Mouse (Mus musculus) embryo, embryonic 10.5 days (tissue): Measurements from ENCODE around the gene Trhde.

ENCODE experiments used
- DNase-seq: peaks from one replicate; pipeline ENCODE4 v3.0.0-alpha.2; 2015; ENCODE audit warnings: low spot score

Gene Trhde

DNA sequence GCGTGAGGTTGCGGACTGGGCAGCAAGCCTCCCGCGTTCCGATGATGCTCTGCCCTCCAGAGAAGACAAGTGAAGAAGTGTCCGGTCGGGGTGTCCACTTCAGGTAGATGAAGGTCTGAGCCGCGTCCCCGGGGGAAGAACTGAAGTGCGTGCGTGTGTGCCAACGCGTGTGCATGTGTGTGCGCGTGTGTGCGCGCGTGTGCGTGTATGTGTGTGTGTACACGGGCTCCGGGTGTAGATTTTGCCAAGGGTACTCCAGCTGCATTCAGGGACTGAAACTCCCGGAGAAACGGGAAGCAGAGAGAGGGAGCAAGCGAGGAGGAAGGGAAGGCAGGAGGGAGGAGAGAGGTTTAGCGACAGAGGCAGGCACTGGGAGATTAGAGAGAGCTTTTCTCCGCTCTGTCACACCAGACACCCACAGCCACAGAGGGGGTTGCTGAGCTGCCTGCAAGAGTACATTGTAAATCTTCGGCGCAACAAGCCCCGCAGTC is at the start of gene Trhde:
TSS of gene Trhde (minus strand) at position 147 of the 491 bp plus-strand sequence.
- DNase-seq, result peak; percentile 53

DNA sequence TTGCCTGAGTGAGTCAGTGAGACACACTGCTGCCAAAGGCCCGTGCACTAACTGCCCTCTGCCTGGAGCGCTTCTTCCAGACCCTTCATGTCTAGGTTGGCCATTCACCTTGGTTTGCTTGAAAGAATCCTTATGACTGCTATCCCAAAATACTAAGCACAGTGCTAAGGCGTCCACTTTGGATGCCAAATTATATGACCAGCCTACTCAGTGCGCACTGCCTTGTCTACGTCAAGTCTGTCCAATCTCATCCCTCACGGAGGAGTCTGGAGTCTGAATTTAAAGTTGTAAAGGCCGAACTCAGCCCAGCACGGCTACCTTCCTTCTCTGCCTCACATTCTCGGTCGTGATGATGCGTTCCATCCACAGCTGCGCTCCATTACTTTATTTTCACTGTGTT is 39.9 kb upstream of the Trhde start:
- DNase-seq, result no peak

DNA sequence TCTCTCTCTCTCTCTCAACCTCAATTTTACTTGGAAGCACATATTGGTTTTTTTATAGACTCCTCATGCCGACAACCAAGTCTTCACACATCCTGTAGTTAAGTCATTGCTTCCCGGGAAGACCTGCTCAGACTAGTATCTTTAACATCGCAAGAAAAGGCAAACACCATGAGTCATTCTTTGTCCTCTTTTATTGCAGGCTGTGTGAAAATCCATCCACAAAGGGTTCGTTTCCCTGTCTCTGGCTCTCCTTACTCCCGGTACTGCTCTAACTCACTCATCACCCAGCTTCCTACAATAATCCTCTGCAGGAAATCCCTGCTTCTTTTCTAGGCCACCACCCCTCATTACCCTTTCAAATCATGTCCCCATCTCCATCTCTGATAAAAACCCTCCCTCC is 39.3 kb upstream of the Trhde start:
- no peak for DNase-seq

DNA sequence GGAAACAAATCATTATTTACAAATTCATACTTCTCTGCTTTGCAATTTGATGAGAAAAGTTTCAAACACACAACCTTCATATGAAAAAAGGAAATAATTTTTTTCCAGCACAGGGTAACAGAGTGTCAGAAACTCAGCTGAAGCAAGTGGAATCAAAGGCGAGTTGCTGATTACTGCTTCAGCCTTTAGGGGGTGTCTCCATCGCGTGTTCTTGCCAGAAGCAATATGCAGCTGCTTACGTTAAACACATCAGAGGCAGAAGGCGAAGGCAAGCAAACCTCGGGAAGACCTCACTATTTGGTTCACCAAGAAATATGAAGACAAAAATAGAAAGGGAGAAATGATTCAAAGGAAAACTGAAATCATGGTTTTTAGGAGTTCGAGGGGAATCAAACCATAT is 29.2 kb upstream of the Trhde start:
- no peak for DNase-seq

DNA sequence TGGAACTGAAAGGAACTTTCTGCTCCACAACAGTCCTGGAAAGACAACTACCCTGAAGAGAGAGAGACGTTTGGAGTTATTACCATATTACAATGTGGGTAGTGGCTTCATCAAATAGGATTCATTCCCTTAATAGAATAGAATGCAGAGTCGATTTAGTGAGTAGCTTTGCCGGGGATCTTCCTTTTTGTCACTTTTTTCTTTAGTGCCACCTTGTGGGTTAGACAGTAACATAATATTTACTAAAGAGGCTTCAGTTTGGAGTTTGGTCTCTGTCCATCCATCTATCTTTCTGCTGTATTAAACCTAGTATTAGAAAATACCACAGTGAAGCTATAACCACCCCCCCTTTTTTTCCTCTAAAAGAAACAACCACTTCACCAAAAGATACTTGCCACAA is 6.7 kb upstream of the Trhde start:
- no peak for DNase-seq

DNA sequence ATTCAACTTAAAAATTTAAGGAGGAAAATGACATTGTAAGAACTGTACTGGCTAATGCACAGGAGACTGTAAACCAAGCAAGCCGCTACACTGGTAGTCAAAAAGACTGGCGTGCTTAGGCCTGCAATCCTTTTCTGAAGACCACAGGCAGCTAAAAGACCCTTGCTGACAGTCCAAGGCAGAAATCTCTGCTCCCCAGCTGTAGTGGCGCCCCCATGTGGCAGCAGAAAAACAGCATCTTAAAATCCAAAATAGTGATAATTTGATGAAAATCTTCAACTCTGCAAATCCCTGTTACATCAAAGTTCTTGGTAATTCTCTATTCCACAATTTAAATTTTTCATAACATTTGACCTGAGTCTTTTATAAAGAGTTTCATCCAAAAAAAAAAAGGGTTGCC is 3.8 kb upstream of the Trhde start:
- peak; percentile 55 for DNase-seq

DNA sequence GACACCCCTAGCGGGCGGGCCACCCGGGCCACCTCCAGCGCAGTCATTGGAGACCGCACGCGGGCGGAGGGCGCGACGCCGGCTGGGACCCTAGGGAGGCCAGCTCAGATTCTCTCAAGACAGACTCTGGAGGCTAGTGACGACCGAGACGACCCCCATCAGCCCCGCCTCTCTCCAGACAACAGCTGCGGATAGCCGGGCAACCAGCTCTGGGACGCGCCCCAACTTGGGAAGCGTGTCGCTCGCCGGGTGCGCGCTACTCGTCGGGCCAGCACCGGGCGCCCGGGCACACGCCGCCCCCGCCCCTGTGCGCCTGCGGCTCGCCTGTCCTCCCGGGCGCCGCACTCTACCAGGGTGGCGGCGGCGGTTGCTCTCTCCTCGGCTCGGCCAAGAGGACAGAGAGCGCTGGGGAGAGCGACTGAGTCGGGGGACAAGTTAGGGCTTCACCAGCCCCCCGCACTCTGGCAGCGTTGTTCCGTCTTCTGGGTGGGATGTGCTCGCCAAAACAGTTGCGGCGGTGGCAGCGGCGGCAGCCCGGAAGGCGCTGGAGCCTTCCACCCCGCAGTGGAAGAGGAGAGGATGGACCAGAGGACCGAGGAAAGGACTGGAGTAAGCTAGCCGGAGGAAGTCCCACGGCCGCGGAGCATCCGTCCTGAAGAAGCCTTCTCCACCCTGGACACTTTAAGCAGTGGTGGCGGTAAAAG is 498 bp downstream of the Trhde start:
- DNase-seq, result peak; percentile 69

DNA sequence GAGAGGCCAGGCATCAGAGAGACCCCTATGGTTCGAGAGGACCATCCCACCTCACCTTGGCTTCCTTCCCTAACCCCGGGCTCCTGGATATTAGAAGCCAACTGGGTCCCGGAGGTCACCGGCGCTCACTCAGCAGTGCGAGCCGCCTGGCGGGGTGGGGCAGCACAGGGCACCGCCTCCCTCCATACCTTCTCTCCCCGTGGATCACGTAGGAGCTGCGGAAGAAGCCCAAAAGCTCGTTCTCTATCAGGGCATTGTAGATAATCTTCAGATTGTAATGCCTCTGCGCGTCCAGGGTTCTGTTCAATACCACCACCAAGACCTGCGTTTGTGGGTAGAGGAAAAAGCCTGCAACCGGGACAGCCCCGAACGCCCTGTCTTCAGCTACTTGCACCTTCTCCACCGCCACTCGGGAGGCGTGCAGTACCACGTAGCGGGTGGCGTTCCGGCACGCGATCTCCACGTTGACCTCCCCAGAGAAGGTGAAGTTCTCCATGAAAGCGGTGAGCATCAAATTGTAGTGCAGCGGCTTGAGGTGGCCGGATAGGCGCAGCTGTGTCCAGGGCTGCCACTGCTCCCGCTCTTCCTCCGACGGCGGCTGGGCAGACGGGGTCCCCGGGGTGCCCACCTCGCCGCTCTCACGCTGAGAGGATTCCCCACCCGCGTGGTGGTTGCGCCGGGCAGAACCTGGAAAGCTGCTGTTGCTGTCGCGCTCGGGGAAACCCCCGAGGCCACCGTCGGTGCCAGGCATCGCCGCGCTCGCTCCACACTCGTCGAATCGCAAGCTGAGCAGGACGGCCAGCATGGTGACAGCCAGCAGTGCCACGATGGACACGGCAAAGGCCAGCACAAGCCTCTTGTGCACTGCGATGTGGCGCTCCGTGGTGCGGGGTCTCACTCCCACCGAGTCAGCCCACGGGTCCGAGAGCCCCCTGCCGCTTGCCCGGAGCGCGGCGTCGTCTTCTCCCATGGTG is 1.5 kb downstream of the Trhde start:
- DNase-seq, result peak; percentile 14

DNA sequence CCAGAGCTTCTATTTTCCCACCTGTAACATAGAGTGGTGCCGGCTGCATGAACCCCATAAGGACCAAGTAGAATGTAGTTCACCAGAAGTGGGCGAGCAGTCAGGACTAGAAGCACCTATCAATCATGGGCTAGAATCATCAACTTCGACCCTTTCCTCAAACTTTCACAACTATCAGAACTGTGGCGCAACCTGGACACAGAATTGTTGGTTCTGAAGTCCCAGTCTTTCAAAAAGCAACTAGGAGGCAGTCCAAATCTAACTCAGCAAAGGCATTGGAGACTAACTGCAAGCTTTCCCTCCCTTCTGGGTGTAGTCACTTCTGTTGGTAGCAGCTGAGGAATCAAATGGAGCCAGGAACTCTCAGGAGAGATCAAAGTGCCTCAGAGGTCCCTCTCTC is 2.6 kb downstream of the Trhde start:
- DNase-seq, result no peak

DNA sequence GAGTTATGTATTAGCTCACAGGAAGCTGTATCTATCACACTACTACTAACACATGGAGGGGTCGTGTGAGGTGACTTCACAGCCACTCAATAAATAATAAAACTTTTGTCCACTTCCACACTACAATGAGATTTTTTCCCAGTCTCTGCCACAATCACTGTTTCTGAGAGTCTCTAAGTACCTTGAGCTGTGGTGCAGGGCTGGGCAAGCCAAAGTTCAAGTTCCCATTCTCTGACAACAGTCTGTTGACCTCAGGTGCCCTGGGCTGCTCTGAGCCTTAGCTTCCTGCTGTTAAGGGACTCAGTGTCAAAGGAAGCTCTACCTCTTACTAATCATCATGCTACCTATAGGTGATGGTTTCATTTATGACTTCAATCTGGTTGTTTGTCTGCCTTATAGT is 3.3 kb downstream of the Trhde start:
- DNase-seq, result no peak

DNA sequence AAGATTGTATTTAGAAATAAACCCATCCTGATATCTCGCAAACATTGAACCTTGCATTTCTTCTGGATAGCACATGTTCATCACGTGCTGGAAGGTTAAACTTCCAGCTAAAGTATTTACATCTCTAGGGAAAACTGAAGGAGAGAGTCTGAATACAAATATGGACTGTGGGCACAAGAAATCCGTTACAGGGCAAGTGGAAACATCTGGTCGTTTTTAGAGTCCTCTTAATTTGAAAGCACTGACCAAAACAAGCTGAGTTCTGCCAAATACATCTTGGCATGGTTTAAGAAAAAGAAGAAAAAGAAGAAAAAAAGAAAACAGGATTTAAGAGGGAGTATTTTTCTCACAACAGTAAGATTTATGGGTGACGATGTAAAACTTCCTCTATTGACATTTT is 3.9 kb downstream of the Trhde start:
- DNase-seq, result peak; percentile 22

DNA sequence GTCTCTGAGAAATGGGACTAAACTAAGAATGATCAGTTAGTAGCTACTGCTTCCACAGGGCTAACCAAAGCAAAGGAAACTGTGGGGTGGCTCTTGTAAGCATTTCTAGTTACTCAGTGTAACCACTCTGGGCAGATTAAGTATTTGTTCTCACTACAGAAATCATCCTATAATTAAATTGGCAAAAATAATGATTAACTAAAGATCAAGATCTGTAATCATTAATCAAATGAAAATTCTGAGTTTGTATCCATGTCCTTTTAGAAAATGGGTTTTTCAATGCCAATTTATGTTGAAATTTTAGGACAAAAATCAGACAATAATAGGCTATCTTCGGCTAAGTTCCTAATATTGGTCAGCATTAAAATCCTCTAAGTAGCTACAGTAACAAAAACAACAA is 4.4 kb downstream of the Trhde start:
- no peak for DNase-seq

DNA sequence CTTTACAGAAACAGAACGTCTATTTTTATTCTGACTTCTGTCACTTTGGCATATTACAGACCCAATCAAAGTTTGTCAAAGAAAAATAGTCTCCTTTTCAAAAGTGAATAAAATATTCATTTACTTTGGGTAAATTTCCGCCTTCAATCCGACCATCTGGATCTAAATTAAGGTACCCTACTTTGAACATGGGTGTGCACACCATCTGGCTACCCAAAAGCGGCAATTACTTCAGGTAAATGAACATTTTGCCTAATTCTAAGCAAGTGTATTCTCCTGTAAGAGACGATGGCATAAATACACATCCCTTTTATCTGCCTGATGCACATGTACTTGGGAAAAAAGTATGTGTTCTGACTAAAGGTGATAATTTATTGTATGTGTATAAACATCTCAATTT is 5.2 kb downstream of the Trhde start:
- no peak for DNase-seq

DNA sequence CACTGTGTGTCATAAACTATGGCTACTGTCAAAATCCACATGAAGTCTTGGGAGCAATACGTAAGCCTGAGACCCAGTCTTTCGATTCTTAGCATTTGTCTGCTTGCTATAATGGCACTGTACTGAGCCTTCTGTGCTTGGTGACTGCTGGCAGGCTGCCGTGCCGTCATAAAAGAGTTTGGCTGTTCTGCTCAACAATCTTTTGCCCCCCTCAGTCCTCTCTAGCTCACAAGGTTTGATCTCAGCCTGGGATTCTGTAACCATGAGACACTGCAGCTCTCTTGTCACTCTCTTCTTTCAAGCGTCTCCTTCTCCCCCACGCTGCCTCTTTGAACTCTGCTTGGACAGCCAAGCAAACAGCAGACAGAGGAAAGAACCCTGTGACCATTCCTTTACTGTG is 7.9 kb downstream of the Trhde start:
- DNase-seq, result no peak

DNA sequence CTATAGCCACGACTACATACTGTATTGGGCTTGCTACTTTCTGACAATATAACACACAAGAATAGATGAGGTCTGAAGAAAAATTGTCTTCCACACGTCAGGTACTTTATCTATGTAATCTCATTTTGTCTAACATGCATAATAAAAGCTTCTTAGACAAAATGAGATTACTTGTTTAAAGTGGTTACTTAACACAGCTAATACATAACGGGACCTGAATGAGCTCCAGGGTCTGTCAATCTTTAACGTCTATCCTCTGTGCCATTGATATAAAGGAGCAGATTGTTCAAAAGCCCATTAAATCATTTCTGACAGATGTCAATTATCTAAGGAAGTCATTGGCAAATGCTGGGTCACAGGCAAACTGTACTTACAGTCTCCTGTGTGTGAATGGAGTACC is 36.2 kb downstream of the Trhde start:
- no peak for DNase-seq

DNA sequence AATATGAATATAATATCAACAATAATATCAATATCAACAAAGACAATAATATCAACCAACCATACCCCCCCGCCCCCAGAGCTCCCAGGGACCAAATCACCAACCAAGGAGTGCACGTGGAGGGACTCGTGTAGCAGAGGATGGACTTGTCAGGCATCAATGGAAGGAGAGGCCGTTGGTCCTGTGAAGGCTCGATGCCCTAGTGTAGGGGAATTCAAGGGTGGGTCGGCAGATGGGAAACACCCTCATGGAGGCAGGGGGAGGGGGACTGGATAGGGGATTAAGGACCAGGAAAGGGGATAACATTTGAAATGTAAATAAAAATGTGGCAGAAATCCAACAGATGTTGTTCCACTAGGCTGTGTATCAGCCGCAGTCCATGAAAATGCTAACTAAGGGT is 40.0 kb downstream of the Trhde start:
- DNase-seq, result no peak

DNA sequence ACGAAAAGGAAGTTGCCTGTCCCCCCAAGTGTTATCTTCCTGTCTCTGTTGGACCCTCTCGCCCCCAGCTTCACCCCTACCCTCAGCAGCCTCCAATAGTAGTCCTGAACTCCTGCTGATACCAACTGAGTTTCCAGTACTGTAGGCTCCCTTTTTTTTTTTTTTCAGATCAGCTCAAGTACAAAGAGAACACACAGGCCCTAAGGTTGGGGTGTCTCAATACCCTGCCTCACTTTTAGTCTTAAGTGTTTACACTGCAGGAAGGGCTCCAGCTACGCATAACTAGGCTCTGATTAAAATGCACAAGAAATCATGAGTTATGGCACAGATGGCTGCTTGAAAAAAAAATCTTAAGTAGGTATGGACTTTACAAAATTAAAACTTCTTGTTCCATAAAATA is 42.9 kb downstream of the Trhde start:
- DNase-seq, result no peak

DNA sequence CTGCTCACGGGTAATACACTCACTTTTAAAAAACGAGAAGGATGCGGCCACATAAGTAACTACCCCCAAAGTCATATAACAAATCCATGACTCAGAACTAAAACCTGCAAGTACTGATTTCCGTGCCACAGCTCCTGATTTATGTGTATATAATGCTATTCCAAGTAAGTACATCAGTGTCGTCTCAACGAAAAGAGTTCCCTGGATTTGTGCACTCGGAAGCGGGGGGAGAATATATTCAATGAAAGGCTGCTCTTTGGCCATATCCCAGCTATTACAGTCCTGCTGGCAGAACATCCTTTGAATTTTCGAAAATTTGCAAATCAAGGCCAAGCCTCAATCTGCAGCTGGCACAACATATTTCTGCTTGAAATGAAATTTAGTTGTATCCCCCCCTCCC is 43.5 kb downstream of the Trhde start:
- DNase-seq, result no peak

DNA sequence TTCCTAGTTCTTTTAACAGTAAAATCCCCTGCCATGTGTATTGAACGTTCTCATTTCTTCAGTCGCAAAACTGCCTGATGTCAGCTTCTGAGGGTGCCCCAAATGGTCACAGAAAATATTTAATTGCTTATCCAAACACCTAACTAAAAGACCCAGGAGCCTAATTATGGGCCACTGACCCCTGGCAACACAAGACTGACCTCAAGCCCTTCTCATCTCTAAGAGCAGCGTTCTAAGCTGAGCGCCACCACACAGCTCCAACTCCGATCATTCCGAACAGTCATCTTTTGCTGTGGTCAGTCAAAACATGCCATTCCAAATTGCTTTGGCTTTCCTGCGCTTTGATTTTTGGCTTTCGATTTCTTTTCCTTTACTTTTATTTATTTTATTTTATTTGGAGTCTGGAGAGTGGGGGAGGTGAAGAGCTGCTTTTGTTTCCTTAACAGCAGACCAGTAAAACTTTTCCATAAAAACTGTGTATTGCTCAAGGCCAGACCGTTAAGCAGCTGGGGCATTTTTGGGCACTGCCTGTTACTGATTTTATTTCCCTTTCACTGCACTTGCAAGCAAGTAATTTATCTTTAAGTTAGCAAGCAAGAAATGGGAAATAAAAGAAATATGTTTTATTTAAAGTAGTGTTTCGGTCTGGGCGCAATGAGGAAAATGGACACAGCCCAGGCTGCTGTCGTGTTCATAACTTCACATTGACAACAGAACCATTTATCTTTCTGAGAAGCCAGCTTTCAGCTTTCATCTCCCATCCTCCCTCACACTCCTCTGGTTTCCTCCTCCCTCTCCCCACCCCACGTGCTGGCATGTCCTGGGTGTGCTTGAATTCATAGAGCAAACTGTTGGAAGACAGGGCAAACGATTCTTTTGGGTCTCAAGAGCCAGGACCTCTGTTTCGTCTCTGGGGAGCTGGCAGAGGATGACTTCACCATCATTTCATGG is 59.1 kb downstream of the Trhde start:
- peak; percentile 6 for DNase-seq

DNA sequence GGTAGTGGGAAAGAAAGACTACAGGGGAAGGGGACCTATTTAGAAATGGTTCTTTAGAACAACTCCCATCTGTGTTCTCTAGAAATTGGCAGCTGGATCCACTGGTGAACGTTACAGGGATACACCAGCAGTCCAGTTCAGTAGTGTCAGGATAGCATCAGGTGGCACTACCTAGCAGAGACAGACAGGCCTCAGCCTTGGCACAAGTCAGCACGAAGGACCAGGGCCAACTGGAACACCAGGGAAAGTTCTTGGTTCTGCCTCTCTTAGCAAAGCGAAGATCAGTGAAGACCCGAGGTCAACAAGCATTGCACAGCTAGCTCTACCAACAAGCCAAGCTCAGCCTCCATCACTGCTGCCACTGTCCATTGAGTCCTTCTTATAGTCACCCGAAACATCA is 62.2 kb downstream of the Trhde start:
- DNase-seq, result no peak

DNA sequence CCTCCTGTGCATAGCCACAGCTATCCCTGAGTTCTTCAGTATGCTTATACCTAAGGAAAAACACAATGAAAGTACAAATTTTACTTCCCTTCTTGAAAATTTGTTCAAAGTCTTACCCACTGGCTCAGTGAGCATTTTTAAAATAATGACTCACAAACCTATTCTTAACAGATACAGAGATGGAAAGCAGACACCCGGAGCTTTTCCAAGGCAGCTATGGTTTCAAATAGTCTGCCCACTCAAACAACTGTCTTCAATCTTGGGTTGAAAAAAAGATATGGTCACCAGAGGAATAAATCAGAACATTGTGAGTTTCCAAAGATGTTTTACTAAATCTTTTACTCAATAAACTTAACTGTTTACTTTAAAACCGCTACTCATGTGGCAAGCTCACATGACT is 64.5 kb downstream of the Trhde start:
- no peak for DNase-seq

DNA sequence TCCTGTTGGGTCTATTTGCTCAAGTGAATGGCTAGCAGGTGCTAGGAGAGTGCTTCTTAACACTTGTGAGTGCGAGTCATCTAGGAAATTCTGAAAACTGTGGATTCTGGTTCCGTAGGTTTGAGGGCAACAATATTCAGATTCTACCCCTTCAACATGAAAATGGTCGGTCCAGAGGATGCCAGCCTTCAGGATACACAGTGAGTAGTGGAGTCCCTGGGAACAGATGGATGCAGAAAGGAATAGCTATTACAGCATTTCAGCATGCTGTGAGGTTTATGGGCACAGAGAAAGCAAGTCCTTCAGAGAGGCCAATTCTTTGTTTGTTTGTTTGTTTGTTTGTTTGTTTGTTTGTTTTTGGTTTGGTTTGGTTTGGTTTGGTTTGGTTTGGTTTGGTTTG is 65.7 kb downstream of the Trhde start:
- DNase-seq, result no peak
